Mouse (Mus musculus) effector memory CD4-positive, alpha-beta T cell, adult 5 months (primary cell): Measurements from ENCODE around the gene Anapc2. TPM values are rescaled to one million over a fixed set of nuclear protein-coding genes. Genes with fewer than 3 reads are reported as not detected.

ENCODE experiments used
- polyA plus RNA-seq: library from polyadenylated mRNA; unstranded; fragments of 100-300 nt; shearing (Covaris generic); gene quantifications from one replicate; pipeline ENCODE4 v1.2.1, GENCODE M21; 2017

Anapc2 gene
- polyA plus RNA-seq: 75.1 TPM

GRCm38 (mm10) chr2:25271827-25272511 is at the start of gene Anapc2, which contains the start of gene Ssna1:
Anapc2 (plus strand) TSS chr2:25272478.
Ssna1 (minus strand) TSS chr2:25272438.

GRCm38 (mm10) chr2:25224492-25224765 is 47.8 kb upstream of the Anapc2 start, which contains the start of gene Tubb4b:
Tubb4b (minus strand) TSS chr2:25224702.

GRCm38 (mm10) chr2:25234050-25234449 is 38.2 kb upstream of the Anapc2 start, which contains the start of gene Slc34a3:
Slc34a3 (minus strand) TSS chr2:25234364.

GRCm38 (mm10) chr2:25236614-25237013 is 35.7 kb upstream of the Anapc2 start, which contains the start of gene Rnf224:
Rnf224 (minus strand) TSS chr2:25236787.

GRCm38 (mm10) chr2:25242101-25242506 is 30.2 kb upstream of the Anapc2 start, which contains the start of the genes Rnf208 and Cysrt1:
Rnf208 (plus strand) TSS chr2:25242255.
Cysrt1 (minus strand) TSS chr2:25242452.

GRCm38 (mm10) chr2:25246183-25247072 is 25.9 kb upstream of the Anapc2 start, which contains the start of gene AL732309.1:
AL732309.1 (minus strand) TSS chr2:25246863.

GRCm38 (mm10) chr2:25255284-25255779 is 16.9 kb upstream of the Anapc2 start, which contains the start of gene Tmem203:
Tmem203 (plus strand) TSS chr2:25255439.

GRCm38 (mm10) chr2:25262291-25262767 is 9.9 kb upstream of the Anapc2 start, which contains the start of gene Tprn:
Tprn (plus strand) TSS chr2:25262618.

GRCm38 (mm10) chr2:25287927-25288649 is 15.8 kb downstream of the Anapc2 start, which contains the start of gene Tmem210:
Tmem210 (plus strand) TSS chr2:25288145.

GRCm38 (mm10) chr2:25289651-25290050 is 17.4 kb downstream of the Anapc2 start, which contains the start of gene Lrrc26:
Lrrc26 (plus strand) TSS chr2:25289915.

GRCm38 (mm10) chr2:25318971-25319773 is 46.9 kb downstream of the Anapc2 start, which contains the start of gene Grin1:
Grin1 (minus strand) TSS chr2:25319187.

GRCm38 (mm10) chr2:25332286-25333160 is 60.2 kb downstream of the Anapc2 start, which contains the start of gene Man1b1:
Man1b1 (plus strand) TSS chr2:25332338.

Other genes starting within 250 kb of the Anapc2 start
- gene Nsmf, start 218.1 kb upstream of the Anapc2 start, polyA plus RNA-seq: 42.1 TPM
- gene Entpd8, start 192.2 kb upstream of the Anapc2 start, polyA plus RNA-seq: not detected
- gene Noxa1, start 177.3 kb upstream of the Anapc2 start, polyA plus RNA-seq: 0.64 TPM
- 3.9 TPM for gene Nrarp, start 91.7 kb upstream of the Anapc2 start, polyA plus RNA-seq
- 19.2 TPM for gene Tor4a, start 75.6 kb upstream of the Anapc2 start, polyA plus RNA-seq
- 82.5 TPM for gene Nelfb, start 61.0 kb upstream of the Anapc2 start, polyA plus RNA-seq
- gene Stpg3, start 57.8 kb upstream of the Anapc2 start, polyA plus RNA-seq: not detected
- not detected for gene Fam166a, start 53.7 kb upstream of the Anapc2 start, polyA plus RNA-seq
- gene Tubb4b, start 47.8 kb upstream of the Anapc2 start, polyA plus RNA-seq: 117 TPM
- not detected for gene Slc34a3, start 38.1 kb upstream of the Anapc2 start, polyA plus RNA-seq
- not detected for gene Rnf224, start 35.7 kb upstream of the Anapc2 start, polyA plus RNA-seq
- gene Rnf208, start 30.2 kb upstream of the Anapc2 start, polyA plus RNA-seq: 0.77 TPM
- gene Cysrt1, start 30.0 kb upstream of the Anapc2 start, polyA plus RNA-seq: not detected
- gene AL732309.1, start 25.6 kb upstream of the Anapc2 start, polyA plus RNA-seq: 4.9 TPM
- gene Tmem203, start 17.0 kb upstream of the Anapc2 start, polyA plus RNA-seq: 19.3 TPM
- 23.1 TPM for gene Tprn, start 9.9 kb upstream of the Anapc2 start, polyA plus RNA-seq
- 57.7 TPM for gene Ssna1, start within 50 bp of the Anapc2 start, polyA plus RNA-seq
- not detected for gene Tmem210, start 15.7 kb downstream of the Anapc2 start, polyA plus RNA-seq
- not detected for gene Lrrc26, start 17.4 kb downstream of the Anapc2 start, polyA plus RNA-seq
- gene Grin1, start 46.7 kb downstream of the Anapc2 start, polyA plus RNA-seq: not detected
- gene Man1b1, start 59.9 kb downstream of the Anapc2 start, polyA plus RNA-seq: 49.9 TPM
- 20.8 TPM for gene Dpp7, start 83.9 kb downstream of the Anapc2 start, polyA plus RNA-seq
- 27.9 TPM for gene Uap1l1, start 93.2 kb downstream of the Anapc2 start, polyA plus RNA-seq
- gene Sapcd2, start 99.8 kb downstream of the Anapc2 start, polyA plus RNA-seq: 0.80 TPM
- not detected for gene Entpd2, start 123.4 kb downstream of the Anapc2 start, polyA plus RNA-seq
- gene Npdc1, start 126.9 kb downstream of the Anapc2 start, polyA plus RNA-seq: 4.5 TPM
- 1.6 TPM for gene Fut7, start 150.8 kb downstream of the Anapc2 start, polyA plus RNA-seq
- 58.8 TPM for gene Abca2, start 156.2 kb downstream of the Anapc2 start, polyA plus RNA-seq
- 3.2 TPM for gene Clic3, start 184.4 kb downstream of the Anapc2 start, polyA plus RNA-seq
- gene Paxx, start 188.6 kb downstream of the Anapc2 start, polyA plus RNA-seq: 57.3 TPM
- not detected for gene Ptgds, start 197.6 kb downstream of the Anapc2 start, polyA plus RNA-seq
- gene Lcn12, start 221.4 kb downstream of the Anapc2 start, polyA plus RNA-seq: not detected
- 67.4 TPM for gene Fbxw5, start 228.3 kb downstream of the Anapc2 start, polyA plus RNA-seq
- gene C8g, start 229.2 kb downstream of the Anapc2 start, polyA plus RNA-seq: 5.9 TPM